Mouse (Mus musculus): ENCODE measurements around the gene Arel1.

Arel1 gene

DNA sequence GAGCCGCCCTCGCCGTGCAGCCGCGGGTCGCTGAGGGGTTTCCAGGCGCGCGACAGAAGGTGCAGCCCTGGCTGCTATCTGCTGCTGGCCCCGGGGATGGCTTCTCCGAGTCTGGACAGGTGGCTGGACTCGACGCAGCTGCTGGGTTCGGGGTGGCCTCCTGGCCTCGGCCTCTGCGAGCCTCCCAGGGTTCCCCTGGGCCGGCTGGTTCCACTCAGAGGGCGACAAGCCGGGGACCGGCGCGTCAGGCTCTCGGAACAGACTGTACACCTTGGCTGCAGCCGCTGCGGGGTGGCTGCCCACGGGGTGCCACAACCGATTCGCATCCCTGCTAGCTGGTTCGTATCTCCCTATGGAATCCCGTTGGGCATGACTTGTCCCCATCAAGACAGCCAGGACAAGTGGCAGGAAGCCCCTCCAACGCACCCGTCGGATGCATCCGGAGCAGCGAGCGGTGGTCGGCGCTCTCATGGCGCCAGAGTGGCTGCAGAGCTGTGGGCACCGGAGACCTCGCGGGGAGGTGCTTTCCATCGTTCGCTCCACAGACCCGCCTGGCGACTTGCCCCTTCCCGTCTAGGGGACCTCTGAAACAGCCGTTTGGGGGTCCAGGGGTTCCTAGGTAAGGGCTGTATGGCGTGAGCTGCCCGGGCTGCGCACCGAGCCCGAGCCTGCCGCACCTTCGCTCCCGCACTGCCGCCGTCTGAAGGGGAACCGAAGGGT, 94.8 kb downstream of the Arel1 start:
- in situ Hi-C loops (cut with MboI; ENCODE audit: low pct_unique_long_range_greater_than_20kb in 1 of 2, low sequenced_read_pairs in 2 of 2, unreplicated experiment in 1 of 2): no loop called here

DNA sequence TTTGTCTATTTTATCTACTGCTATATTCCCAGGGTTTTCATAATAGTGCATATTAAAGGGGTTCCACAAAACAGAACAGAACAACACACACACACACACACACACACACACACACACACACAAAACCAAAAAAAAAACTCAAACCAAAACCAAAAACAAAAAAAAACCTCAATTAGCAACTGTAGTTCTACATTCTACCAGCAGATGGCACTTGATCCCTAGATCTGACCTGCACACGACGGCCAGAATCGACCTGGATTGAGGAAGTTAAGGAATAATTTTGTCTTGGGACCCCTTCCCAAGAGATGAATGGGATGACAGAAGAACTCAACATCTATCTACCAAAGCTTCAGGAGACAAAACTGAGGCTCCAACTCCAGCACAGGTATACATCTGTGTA, 97.3 kb downstream of the Arel1 start:
- in situ Hi-C loops (cut with MboI; ENCODE audit: low pct_unique_long_range_greater_than_20kb in 1 of 2, low sequenced_read_pairs in 2 of 2, unreplicated experiment in 1 of 2): no loop called here

DNA sequence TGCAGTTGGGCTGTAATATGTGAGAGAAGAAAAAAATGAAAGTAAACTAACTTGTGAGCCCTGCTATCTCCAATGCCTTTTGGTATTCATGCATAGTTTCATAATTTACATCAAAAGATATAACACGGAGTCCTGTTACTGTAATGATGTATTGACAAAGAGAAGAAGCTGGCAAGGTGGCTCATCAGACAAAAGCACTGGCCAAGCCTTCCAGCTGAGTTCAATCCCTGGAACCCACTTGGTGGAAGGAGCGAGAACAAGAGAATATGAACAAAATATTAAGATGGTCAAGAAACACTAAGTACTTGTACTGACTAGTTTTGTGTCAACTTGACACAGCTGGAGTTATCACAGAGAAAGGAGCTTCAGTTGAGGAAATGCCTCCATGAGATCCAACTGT, 98.4 kb downstream of the Arel1 start:
- in situ Hi-C loops (cut with MboI; ENCODE audit: low pct_unique_long_range_greater_than_20kb in 1 of 2, low sequenced_read_pairs in 2 of 2, unreplicated experiment in 1 of 2): no loop called here
